Mouse (Mus musculus) heart, adult 11 months (tissue): ENCODE measurements at regions not wholly inside any gene's neighbourhood (a gene's known extent, or its start where the extent isn't known, plus 50 kb on each side); places are given as distances from the start of the nearest gene placed in this dataset.

ENCODE experiments used
- DNase-seq: peaks from one replicate; pipeline ENCODE4 v3.0.0; 2022

DNA sequence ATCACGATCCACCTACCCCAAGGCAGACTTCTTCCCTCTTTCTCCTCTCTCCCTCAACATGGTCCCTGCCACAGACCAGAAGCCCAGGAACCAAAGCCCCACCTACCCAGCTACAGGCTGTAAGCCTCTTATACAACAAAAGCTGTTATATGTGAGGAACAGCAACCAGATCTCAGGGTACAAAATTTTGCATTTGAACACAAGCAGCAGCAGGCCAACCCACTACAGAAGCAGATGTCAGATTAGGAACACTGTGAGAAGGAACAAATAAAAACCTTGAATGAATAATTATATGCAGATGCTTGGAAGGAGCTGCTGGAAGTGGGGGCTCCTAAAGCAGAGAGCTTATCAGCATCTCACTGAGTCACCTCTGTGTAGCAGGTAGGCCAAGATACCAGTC is 444.8 kb downstream of the Tox3 start:
- DNase-seq, result no peak

DNA sequence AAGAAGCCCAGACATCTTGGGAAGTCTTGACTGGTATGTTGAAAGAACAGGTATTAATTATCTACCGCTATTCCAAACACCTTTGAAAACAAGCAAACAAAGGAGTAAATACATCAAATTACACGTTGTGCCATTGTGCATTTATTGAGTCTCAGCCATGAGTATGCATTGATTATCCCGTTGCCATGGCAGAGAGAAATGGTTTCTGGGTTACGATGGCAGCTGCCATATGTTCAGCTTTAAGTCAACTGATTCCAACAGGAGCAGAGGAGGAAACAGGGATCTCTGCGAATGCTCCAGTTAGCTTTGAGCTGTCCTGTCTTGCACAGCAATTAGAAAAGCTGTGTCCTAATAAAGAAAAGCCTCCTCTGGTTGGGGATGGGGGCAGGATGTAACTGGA is 475.4 kb downstream of the Tox3 start:
- no peak for DNase-seq

DNA sequence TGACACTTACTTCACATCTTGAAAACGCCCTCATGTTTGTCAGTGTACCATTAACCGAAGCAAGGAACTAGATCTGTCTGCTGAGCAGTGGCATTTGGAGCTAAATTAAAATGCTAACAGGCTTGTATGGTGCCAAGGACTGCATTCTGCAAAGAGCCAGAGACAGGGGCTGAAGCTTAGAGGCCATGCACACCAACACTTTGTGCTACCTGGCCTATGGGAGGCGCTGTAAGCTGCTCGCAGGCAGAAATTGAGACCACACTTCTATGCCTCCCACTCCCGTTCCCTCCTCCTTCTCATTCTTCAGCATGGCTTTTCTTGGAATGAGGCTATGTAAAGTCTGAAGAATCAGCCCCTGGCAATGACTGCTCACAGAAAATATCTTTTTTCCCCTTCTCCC is 476.2 kb downstream of the Tox3 start:
- no peak for DNase-seq

GRCm38 (mm10) chr8:89859813-89860212 is 488.3 kb downstream of the Tox3 start:
- no peak for DNase-seq

DNA sequence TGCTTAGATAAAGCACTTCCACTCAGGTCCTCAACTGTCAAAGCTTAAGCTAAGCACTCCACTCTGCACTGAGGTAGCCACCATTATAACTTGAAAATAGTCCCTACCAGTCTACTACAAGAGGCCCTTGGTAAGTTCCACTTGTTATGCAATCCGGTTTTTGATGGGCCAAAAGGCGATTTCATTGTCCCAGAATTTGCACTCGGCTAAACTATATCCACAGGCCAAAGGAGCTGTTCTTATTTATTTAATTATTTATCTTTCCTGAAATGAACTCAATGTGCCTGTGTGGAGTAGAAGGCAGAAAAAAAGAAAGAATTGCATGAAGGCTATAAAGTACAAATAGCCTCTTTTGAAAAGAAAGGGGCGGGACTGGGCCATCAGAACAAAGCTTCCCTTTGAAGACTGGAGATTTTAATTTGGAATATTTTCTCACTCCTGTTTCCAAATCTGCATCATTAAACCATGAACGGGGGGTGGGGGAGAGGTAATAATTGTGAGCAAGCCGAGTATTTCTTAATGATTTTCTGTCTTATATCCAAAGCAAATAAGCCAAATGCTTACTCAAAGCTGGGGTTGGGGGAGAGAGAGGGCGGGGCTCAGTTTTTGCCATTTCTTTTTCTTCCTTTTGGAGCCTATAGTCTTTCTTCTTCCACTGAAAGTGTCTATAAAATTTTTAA is 489.3 kb downstream of the Tox3 start:
- DNase-seq, result peak; percentile 91

DNA sequence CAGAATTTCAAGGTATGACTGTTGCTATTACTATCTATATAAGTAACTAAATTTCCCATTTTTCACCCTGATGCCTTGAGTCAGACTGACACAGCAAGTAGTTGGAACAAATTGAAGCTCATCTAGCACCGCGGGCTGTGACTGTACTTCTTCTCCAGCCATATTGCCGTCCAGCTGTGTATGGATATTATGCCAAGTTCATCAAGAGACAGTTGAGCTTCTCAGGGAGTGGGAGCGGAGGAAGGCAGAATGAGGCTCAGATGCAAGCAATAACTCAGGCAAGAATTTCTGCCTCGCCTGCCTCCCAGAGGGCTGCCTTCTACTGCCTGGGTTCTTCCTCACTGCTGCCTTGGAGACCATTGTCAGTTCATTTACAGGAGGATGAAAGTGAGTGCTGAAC is 492.6 kb downstream of the Tox3 start:
- no peak for DNase-seq

DNA sequence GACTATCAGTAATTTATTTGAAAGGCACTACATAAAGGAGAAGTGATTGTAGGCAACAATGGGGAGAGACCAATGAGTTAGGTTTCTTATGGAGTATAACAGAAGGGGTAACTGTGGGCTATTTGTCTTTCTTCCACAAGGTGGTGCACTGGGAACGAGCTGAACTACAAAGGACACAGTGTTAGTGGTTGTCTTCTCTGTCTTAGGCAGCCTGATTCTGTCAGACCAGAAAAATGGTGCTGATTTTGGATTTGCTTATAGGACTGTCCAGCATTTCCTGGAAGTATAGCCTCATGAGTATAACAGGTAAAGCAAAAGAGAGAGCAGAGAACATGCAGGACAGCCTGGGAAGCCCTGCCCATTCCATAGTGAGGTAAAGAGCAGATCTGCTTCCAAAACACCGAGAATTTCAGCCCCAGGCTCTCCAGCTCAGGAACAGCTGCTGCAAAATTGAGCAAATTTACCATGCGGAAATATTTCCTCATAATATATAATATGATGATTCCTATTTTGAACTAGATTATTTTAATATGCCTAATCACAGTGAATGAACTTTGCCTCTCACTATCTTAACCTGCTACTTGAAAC is 497.8 kb downstream of the Tox3 start:
- DNase-seq, result peak; percentile 89

DNA sequence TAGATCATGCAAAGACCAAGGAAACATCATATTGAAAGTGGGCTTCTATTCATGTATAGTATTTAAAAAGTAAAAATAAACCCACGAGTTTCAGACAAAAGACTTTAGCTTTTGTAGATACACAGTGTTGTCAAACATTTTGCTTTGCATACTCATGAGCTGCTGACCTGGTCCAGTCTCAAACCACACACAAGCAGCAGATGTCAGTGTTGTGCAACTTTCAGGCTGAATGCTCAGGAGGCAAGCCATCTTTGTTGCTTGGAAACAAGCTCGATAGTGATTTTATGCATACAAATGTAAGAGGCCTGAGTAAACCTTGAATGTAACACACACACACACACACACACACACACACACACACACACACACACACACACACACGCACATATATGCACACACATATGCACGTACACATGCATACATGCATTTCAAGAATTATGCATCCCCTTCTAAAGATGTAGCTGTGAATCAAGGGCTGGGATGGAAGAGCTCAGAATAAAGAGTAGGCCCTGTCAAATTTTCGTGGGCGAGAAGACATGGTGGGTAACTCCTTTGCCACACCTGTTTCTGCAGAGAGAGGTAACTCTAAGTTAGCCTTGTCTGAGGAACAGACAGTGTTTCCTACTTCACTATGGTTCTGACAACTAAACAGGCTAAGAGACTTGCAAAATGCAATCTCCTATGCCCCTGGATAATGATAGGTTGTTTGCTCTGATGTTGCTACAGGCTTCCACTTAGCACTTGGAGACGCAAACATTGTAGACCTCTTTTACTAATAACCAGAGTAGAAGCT is 498.5 kb downstream of the Tox3 start:
- peak; percentile 55 for DNase-seq

- peak; percentile 50 for DNase-seq
Observed at GRCm38 (mm10) chr8:89838494-89838893, 509.6 kb downstream of the Tox3 start.

GRCm38 (mm10) chr8:89833715-89834114 is 514.4 kb downstream of the Tox3 start:
- DNase-seq, result peak; percentile 9

DNA sequence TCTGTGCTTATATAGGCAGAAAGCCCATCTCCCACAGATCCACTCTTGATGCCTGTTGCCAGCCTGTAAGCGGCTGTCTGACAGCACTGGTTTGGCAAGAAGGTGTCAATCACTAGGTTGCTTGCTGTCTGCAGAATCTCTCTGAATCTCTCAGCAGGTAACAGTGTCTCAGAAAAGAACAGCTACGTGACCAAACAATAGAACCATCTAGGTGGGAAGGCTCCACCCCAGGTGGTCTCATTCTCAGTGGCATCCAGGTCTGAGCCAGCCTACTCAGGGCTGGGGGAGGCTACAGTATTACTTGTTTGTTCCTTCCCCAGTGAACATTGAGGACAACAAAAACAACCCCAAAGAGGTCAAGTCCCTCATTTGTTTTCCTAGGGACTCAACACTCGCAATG is 523.6 kb downstream of the Tox3 start:
- peak; percentile 17 for DNase-seq

GRCm38 (mm10) chr8:89823631-89824030 is 524.5 kb downstream of the Tox3 start:
- DNase-seq, result no peak

- DNase-seq, result peak; percentile 52
Observed at GRCm38 (mm10) chr8:89812036-89812711, 536.0 kb downstream of the Tox3 start.

DNA sequence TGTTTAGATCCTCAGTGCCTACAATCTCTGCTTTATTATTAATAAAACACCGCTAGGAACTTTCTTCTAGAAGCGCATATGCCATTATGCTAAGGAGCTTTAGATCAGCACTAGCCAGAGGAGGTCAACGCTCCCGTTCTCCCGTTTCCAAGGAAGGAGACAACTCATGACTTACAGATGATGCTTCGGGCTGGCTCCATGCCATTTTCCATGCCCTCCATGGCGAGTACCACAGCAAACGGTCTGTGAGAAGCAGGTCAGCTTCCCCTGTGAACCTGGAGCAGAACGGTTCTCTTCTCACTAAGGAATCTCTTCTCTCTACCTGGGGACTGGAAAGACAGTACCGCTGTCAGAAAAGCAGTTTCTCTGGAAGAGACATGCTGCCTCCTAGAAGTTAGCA is 559.8 kb downstream of the Tox3 start:
- peak; percentile 74 for DNase-seq

- DNase-seq, result peak; percentile 60
Observed at GRCm38 (mm10) chr8:89787050-89787905, 560.9 kb downstream of the Tox3 start.

DNA sequence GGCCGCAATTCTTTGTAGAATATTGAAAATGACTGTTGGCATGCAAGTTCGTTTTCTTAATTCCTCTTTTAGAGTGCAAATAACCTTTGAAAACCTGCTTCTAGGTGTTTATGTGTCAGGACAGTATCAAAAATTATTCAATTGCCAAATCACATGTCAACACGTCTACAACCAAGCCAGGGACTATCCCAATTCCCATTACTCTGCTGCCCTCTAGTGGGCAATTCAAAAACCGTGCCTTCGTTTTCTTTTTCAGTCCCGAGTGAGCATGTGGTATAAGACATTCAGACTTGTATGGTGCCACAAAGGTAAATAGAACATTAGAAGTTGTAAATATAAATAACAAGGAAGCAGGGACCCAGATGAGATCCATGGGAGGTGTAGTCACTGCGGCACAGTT is 563.1 kb downstream of the Tox3 start:
- peak; percentile 82 for DNase-seq

DNA sequence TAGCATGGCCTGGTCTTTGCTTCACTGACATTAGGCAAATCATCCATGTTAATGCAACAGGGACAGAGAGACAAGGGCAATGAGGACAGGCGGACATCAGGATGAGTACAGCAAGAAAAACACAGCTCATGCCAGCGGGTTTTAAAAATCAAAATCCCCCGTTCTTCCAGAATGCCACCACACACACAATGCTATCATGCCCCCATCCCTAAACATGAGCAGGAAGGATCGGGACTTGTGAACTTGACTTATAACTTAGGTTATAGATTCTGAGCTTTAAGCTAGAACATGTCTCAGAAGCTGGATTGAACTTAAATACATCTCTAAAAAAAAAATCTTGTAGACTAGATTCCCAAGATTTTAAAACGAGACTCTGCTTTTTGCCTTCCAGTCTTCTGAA is 564.8 kb downstream of the Tox3 start:
- DNase-seq, result peak; percentile 36

DNA sequence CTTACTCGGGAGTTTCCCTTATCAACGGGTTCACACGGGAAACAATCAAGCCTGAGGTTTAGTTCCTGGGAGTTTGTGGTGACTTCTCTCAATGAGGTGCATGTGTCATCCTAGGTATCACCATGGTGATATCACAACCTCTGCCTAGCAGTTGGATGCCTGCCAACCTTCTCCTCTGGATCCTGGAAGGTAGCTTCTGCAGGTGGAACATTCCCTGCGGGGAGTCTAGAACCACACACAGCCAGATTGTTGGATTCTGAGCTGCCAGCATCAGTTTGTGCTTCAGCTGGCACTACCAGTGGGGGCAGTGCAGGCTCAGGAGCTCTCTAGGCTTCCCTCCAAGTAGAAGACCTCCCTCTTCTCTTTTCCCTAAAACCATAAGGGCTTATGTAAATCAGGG is 581.8 kb downstream of the Tox3 start:
- DNase-seq, result peak; percentile 65

- peak; percentile 68 for DNase-seq
Observed at GRCm38 (mm10) chr8:89759531-89759930, 588.6 kb downstream of the Tox3 start.

DNA sequence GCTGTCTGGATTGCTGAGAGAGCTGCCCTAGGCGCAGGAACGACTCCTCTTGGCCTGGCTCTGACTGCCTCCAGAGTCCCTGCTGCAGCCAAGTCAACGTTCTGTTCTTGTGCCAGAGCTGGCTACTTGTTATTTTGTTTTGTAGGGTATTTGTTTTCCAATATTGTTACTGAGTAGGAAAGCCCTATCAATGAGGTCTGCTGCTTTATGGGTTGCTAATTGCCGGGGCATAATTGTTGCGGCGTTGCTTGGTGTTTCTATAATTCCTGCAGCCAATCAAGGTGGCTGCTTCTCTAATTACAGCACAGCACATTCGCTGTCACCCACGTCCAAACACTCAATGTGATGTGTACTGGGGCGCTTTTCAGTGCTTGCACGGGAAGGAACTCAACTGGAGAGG is 589.4 kb downstream of the Tox3 start:
- peak; percentile 61 for DNase-seq

DNA sequence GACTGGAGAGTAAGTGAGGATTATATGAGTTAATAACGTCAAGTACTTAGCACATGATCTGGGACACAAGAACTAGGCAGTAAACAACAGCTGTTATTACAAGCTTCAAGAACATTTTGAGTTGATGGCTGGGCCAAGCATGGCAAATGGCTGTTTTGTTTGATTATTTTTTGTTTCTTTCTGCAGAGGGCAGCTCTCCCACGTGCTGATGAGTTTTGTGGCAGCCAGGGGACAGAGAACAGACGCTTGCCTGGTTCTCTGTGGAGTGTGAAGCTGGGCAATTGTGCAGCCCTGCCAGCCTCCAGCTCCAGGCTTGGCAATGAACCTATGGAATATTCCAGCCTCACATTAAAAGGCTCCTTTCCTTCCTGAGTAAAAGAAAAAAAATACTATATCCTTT is 592.2 kb downstream of the Tox3 start:
- no peak for DNase-seq

- no peak for DNase-seq
Observed at GRCm38 (mm10) chr8:89751201-89751600, 596.9 kb downstream of the Tox3 start.

- DNase-seq, result peak; percentile 64
Observed at GRCm38 (mm10) chr8:89747726-89748125, 600.4 kb downstream of the Tox3 start.
